Mouse (Mus musculus): ENCODE results near the gene Zfp112. TPM values are rescaled to one million over a fixed set of nuclear protein-coding genes. Genes with fewer than 3 reads are reported as not detected.
"Not testable (repeated sequence)": the region's sequence is repeated elsewhere in the genome, so short reads cannot be mapped to it uniquely, and the experiment has no call there.

Zfp112 gene
- 1 to 10 TPM; 4.8 to 4.9 TPM for total RNA-seq (2021)
- long read RNA-seq, experiment 1, partial matches to known transcripts = 0 of 4 reads
- long read RNA-seq, experiment 1, other reads (novel, unspliced or antisense) = 4 of 4 reads
- long read RNA-seq, experiment 2, partial matches to known transcripts = 0 of 6 reads
- long read RNA-seq, experiment 2, other reads (novel, unspliced or antisense) = 4 of 6 reads

DNA sequence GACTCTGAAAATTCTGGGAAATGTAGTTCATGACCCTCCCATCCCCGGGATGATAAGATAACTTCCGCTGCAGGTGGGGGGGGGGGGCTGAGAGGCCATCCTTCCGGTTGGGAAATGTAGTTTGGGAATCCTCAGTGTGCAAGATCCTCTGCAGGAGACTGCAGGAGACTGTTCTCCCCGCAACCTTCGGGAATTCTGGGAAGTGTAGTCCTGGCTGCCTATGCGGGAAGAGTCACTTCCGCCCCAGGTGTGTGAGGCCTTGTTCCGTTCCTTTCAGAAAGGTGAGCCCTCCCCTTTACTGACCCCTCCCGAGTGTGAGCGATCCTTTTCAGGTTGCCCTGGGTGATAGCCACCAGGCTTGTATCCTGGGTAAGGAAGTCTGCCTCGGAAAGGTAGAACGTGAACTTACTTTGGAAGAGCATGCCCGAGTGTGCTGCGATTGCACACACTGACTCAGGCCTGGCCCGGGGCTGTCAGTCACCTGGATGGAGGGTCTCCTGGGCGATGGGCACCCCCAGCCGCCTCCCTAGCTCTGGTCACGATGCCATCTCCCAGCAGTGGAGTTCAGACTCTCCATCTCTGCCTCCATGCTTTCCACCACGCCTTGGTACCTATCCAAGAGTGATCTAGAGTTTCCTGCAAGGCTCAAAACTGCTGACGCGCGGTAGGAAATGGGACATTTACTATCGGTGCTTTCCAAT lies at the start of gene Zfp112:
Gene Zfp112 (plus strand): TSS at position 159 of the 701 bp plus-strand sequence.
- DNase-seq = peak; percentile 56 to 70
- intact Hi-C loops (cut with DNase I) = loop anchor here (5.0 kb wide), 1 partner anchor 140 kb away; the partner anchor contains the start of gene Zfp108

DNA sequence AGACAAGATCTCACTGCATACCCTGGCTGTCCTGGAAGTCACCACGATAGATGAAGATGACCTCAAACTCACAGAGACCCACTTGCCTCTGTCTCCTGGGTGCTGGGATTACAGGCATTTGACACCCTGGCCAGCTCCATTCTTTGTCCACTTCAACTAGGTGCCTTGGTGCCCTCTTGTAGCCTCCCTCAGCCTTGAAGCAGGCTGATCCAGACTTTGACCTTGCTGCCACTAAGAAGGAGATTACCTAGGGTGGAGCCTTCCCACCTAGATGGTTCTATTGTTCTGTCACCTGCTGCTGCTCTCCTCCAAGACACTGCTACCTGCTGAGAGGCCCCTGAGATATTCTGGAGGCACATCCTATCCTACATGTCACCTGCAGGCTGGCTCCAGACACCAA lies 37.7 kb upstream of the Zfp112 start:
- DNase-seq; intact Hi-C loops (cut with DNase I): not testable (repeated sequence)

DNA sequence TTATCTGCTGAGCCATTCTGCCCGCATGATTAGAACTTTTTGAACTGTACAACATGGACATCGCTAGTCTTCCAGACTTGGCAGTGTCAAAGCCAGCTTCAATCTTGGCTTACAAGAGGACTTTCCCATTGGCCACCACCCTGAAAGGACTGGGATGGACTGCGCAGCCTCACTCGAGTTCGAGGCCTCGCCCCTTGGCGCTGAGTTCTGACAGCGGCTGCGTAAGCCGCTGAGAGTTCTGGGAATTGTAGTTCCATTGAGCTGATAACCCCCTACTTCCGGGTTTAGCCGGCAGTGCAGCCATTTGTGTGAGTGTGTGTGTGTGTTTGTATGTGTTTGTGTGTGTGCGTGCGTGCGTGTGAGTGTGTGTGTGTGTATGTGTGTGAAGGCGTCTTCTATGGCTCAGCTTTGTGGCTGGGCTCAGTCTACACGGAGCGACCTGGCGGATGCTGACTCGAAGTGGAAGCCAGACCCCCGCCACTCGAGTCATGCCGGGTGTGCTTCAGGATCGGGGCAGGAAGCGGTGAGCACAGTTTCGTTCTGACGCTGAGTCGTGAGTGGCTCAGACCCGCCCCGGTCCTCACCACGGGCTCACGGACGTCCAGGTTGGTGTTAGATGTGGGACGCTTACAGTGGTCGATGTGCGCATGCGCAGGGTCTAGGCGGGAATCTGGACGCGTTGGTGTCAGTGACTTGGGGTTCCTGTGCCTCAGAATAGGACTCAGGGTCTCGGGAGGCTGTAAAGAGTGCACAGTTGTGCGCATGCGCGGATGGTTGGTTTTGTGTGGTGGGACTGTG lies 30.3 kb upstream of the Zfp112 start, which contains the start of gene Zfp180:
Gene Zfp180 (plus strand): TSS at position 291 of the 798 bp plus-strand sequence.
- peak; percentile 88 to 95 for DNase-seq
- intact Hi-C loops (cut with DNase I) = no loop called here

DNA sequence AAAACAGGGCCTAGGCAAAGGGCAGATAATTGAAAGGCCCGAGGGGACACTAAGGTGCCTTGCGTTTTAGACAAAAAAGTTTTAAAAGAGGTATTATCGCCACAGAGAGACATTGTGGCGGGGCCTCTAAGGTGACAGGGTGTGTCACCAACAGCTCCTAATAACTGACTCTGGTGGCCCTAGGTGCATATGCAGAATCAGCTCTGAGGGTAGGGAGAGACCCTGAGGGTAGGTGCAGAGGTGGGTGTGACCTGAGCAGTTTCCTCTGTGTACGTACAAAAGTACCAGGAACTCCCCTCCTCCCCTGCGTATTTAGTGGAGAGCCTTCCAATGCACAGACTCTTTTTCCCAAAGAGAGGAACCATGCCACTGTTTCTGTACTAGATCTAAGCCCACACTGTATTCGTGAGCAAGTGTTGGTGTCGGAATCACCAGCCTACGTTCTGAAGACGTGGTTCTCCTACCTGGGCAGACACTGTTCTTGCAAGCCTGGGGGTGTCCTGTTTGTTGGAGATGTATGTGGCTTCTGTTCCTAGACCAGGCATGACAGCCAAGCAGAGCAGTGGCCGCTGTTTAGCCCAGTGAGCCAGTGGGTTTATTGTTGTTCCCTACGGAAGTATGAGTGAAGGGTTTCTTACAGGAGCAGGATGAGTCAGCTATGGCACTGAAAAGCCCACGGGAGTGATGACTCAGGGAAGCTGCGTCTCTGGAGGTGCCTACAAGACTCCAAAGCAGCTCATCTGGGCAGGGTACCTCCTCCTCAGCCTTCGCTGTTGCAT lies 29.5 kb upstream of the Zfp112 start:
- intact Hi-C loops (cut with DNase I) = no loop called here
- no peak for DNase-seq

DNA sequence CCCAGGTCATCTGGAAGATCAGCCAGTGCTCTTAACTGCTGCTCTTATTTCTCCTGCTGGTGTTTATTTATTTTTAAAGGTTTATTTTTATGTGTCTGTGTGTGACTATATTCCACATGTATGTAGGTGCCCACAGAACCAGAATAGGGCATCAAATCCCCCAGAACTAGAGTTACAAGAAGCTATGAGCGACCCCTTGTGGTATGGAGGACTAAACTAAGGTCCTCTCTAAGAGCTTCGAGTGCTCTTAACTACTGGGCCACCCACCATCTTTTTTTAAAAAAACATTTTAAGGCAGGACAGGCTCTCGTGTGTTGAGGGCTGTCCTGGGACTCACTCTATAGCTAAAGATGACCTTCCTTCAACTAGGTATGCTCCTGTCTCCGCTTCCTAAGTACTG lies 25.2 kb upstream of the Zfp112 start:
- no peak for DNase-seq
- intact Hi-C loops (cut with DNase I) = no loop called here

DNA sequence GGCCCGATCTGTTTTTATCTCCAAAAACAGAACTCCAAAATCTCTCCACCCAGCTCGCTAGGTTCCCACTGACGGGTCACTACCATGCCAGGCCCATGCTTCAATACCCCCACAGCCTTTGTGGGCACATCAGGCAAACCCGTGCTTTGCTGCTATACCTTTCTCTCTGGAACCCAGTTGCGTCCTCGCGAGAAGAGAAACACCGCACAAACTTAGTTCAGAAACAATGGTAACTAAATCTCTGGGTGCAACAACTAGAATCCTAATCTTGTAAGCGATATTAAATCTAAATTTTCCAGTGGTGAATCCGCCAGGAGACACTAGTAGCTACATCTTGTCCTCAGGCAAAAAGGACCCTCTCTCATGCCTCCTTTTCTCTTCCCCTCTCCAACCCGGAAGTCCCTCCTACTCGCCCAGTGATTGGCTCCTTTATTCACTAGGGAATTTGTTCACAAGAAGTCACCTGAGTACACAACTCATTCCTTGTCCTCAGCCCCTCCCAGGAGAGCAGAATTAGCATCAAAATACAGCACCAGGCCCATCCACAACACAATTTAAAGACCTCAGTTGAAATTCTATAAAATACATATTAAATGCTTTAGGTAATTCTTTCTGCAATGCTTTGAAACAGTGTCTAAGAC lies 24.5 kb upstream of the Zfp112 start:
- no peak for DNase-seq
- intact Hi-C loops (cut with DNase I) = no loop called here

DNA sequence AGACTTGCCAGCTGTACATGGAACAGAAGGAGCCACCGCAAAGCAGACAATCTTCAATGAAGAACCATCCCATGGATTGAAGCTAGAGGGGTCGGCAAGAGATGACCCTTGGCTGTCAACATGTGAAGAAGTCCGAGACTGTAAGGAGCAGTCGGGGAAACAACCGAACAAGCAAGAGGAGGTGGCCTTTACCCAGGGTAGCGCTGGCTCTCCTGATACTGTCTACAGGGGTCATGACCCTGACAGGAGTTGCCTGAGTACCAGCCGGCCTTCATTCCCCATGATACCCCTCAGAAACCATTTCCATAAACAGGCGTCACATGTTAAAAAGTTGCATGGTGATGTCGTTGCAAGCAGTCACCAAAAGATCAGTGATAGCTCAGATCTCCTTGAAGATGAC lies 7.7 kb upstream of the Zfp112 start:
- DNase-seq = no peak
- intact Hi-C loops (cut with DNase I) = no loop called here

DNA sequence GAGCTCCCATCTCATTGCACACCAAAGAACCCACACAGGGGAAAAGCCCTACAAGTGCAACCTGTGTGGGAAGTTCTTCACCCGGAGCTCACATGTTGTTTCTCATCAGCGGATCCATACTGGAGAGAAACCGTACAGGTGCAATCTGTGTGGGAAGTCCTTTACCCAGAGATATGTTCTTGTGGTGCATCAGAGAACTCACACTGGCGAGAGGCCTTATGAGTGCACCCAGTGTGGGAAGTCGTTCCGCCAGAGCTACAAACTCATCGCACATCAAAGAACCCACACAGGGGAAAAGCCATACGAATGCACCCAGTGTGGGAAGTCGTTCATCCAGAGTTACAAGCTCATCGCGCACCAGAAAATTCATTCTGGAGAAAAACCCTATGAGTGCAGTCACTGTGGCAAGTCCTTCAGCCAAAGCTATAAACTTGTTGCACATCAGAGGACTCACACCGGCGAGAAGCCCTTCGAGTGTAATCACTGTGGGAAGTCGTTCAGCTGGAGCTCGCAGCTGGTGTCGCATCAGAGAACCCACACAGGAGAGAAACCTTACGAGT lies 6.9 kb upstream of the Zfp112 start:
- DNase-seq = no peak
- intact Hi-C loops (cut with DNase I) = no loop called here

DNA sequence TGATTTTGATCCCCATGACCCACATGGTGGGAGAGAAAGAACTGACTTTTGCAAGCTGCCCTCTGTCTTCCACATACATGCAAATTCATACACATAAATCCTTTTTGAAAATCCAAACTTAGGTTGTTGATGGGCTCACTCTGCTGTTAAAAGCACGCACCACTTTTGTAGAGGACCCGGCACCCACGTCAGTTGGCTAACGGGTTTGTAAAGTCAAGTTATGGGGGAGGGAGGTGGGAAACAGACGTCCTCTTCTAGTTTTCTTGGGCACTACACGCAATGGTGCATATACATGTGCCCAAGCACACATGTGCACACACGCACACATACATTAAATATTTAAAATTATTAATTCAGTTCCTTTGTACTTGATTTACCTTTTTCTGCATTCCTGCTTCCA lies 1.3 kb upstream of the Zfp112 start:
- no peak for DNase-seq
- intact Hi-C loops (cut with DNase I) = loop anchor here (5.0 kb wide), 1 partner anchor 141 kb away; the partner anchor contains the start of gene Zfp108

DNA sequence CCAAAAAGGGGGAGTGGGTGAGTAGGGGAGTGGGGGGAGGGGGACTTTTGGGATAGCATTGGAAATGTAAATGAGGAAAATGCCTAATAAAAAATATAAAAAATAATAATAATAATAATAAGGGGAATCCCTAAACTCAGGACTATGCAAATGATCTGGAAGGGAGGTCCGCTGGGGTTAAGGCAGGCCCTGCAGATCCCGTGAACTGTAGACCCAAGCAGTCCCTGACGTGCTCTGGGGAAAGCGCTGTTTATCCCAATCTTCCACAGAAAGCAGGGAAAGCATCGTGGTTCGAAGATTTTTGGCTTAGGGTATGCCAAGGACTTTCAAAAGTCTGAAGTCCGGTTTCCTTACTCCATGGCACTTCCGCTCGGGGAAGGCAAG lies 350 bp upstream of the Zfp112 start:
- DNase-seq = no peak
- intact Hi-C loops (cut with DNase I) = loop anchor here (5.0 kb wide), 1 partner anchor 141 kb away; the partner anchor contains the start of gene Zfp108

DNA sequence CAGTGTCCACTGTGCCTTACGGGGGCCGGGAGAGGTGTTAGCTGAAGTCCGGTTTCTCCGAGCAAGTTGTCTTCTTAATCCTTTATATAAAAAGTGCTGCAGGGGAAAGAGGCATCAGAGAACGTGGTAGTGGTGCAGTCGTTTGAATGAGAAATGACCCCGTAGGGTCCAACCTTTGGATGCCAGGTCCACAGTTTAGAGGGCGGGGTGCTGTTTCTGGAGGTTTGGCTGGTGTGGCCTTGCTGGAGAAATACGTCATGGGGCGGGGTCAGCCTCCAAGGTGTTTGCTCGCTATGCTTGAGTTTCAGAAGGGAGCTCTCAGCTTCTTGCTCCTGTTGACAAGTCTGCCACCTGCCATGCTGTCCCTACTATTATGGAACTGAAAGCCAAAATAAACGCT lies 887 bp downstream of the Zfp112 start:
- intact Hi-C loops (cut with DNase I) = loop anchor here (5.0 kb wide), 1 partner anchor 139 kb away; the partner anchor contains the start of gene Zfp108
- no peak for DNase-seq

DNA sequence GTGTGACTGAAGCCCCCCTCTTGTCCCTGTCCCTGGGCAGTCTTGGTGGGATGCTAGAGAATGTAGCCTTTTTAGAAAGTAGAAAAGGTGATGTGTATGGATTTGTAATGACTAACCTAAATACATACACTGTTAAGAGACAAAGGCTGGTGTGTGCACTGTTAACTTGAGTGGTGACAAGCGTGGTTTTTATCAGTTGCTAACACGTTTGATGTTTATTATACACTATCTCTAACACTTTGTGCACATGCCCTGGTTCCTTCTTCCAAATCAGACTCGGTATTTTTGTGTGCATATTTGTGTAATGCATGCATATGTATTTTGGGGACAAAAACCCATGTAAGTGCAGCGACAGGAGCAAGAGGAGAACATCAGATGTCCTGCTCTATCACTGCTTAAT lies 4.5 kb downstream of the Zfp112 start:
- DNase-seq = no peak
- intact Hi-C loops (cut with DNase I) = no loop called here

DNA sequence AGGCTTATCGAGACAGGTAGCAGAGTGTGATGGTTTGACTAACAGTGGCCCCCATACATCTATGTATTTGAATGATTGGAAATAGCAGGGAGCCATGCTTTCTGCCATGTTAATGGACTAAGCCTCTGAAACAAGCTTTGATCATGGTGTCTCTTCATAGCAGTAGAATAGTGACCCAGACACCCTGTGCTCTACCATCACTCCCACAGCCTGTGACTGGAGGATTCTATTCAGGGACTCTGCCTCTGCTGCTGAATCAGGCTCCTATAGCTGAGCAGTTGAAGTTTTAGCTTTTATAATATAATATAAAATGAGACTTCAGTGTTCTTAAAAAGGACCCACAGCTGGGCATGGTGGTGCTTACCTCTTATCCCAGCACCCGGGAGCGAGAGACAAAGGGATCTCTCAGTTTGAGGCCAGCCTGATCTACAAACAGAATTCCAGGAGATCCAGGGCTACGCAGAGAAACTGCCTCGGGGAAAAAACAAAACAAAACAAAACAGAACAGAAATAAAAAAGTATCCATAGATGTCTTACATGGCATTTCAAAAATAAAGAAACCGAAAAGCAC lies 21.4 kb downstream of the Zfp112 start:
- no peak for DNase-seq
- intact Hi-C loops (cut with DNase I) = loop anchor here (2.0 to 5.0 kb wide), 2 partner anchors 15 to 124 kb away; no protein-coding TSS in a partner anchor

DNA sequence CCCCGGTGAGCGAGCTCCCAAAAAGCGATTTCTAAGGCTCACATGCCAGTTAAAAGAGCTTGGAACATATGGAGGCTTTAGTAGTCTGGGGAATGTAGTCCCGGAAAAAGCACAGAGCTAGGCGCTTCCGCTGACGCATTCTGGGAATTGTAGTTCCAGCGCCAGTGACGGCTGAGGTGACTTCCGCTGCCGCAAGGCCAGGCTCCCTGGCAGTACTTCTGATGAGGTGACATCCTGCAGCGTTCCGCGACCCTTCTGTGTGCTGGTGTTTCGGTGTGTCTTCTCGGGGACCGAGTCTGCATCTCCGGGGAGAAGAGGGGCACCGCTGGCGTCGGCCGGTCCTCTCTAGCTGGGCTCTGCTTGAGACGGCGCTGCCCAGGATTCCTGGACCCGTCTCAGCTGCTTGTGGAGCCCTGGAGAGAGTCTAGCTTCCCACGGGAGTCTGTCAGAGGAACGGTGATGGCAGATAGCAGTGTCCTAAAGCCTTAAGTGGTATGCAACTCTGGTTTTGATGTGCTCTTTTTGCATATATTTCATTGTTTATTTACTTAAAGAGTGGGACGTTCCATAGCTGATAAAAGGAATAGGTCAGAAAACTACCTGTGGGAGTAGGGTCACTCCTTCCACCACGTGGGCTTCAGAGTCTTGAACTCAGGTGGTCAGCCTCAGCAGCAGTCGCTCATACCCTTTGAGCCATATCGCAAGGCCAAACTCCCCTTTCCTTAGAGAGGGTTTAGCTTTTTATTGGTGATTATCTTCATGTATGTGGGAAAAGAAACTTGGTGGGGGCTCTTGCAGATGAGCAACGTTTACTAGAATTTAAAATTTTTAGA lies 22.1 kb downstream of the Zfp112 start, which contains the start of gene Zfp235:
Gene Zfp235 (plus strand): TSS at position 174 of the 833 bp plus-strand sequence.
- peak; percentile 74 to 78 for DNase-seq

DNA sequence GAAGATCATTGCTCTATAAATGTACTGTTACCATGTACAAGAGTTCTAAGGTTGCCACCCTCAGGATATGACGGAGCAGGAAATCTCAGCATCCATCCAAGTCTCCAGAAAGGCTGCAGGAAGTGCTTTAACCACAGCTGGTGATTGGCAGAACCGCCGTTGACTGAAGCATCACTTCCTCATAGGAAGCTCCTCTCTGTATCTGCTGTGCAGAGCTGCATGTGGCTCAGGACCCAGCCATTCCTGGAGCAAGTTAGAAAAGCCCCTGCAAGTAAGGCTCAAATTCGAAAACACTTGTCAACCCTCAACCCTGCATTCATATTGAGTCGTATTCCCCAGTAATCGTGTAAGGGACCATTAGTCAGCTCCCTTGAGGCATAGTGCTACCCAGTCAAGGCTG lies 30.5 kb downstream of the Zfp112 start:
- no peak for DNase-seq
- intact Hi-C loops (cut with DNase I) = no loop called here

More for the DNA sequence above, 22.1 kb downstream of the Zfp112 start, which contains the start of gene Zfp235:
- intact Hi-C loops (cut with DNase I) = loop anchor here (2.0 to 5.0 kb wide), 2 partner anchors 15 to 123 kb away; no protein-coding TSS in a partner anchor

DNA sequence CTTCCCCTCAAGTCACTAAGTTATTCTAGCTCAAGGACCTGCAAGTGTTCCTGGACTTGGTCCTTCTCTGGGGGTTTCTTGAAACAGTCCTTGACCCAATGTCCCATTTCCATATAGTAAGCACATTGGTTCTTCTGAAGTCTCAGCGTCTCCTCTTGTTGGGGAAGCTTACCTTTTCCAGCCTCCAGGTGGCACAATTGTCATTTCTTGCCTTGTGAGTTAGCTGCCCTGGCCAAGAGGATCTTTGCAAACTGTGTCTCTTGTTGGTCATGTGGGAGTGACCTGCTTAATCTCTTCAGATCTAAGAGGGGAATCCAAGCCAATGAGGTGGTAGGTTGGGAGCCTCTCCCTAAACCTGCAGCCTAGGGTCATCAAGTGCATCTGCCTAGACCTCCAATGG lies 41.2 kb downstream of the Zfp112 start:
- intact Hi-C loops (cut with DNase I) = no loop called here
- DNase-seq = no peak

DNA sequence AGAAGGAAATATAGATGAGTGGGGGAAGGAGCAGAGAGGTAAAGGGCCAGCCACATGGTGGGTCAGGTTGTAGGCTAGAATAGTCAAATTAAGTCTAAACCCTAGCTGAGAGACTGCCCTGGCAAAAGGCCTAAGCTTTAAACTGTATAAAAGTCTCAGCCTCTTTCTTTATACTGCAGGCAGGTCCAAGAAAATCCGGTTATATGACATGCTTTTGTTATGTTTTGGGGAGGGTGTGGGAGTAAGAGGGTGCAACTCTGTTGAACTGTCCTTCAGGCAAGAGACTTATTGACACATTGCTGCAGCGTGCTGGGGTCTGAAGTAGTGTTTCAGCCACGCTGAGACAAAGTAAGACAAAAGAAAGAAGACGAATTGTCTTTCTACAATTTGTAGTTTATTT lies 60.1 kb downstream of the Zfp112 start:
- intact Hi-C loops (cut with DNase I) = no loop called here
- no peak for DNase-seq
